Mouse (Mus musculus): ENCODE measurements around the gene Zfp787. TPM values are rescaled to one million over a fixed set of nuclear protein-coding genes. Genes with fewer than 3 reads are reported as not detected.
"Not testable (repeated sequence)": the region's sequence is repeated elsewhere in the genome, so short reads cannot be mapped to it uniquely, and the experiment has no call there.

Zfp787 gene
- polyA plus RNA-seq, 1 experiment from 2014 or later = 41.2 TPM

DNA sequence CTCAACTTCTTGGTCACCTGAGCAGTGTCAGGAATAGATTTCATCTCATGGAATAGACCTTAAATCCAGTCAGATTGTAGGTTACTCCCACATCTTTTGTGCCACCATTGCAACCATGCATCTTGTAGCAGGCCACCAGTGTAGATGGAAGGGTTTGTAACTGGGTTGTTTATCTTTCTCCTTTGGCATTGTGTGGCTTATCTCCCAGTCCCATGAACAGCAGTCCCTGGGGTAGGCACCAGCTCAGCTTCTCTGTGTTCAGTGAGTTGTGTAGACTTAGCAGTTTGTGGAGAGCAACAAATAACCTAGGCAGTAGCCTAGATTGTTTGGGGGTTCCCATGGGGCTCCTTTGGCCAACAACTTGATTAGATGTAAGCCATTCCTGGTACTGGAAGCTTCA is 27.1 kb upstream of the Zfp787 start:
- Histone ChIP-seq H3K27me3 (ENCODE audit: control insufficient read depth, insufficient read depth, low read length) (no peaks in the 10 kb centered on the region), H3K9me3 (ENCODE audit: control insufficient read depth, low read length) (no peaks in the 10 kb centered on the region), H3K4me2 (replicated peaks; ENCODE audit: low read depth) (no peak overlapping the region), H3K4me1 (replicated peaks; ENCODE audit: control insufficient read depth, insufficient read depth) (no peaks in the 10 kb centered on the region), H3K27ac (replicated peaks) (no peak overlapping the region), H3K36me3 (ENCODE audit: control insufficient read depth, insufficient read depth, low read length) (peaks cover 5% of the 10 kb centered on the region; the same call in 1 of the 2 replicates), H3K9ac (ENCODE audit: low read length) (no peak overlapping the region), H3K4me3 (ENCODE audit: low read depth, low read length) (no peak overlapping the region)
- TF ChIP-seq EP300 (optimal IDR thresholded peaks at IDR 0.05) (no peak), CTCF (IDR thresholded peaks at IDR 0.05; ENCODE audit: low read depth) (no peak)
- no peak for DNase-seq (ENCODE audit: low spot score)
- ATAC-seq (ENCODE audit: low FRiP score, low TSS enrichment) = no peak

DNA sequence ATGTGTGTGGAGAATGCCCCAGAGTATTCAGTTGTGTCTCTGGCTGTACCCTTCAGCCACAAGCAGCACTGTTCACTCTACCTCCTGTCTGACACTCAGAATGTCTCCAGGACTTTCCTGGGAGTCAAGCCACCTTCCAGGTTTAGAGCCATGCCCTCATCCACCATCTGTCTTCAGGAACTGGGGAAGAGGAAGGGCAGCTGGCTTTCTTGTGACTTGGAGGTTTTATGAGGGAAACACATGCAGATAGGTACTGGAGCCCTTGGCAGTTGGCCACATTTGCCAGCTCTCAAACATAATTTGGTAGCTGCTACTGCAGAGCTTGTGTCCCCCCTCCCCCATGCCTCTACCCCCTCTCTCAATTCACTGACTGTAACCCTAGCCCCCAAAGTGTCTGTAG is 23.2 kb upstream of the Zfp787 start:
- Histone ChIP-seq H3K4me1 (replicated peaks; ENCODE audit: control insufficient read depth, insufficient read depth) (no peaks in the 10 kb centered on the region), H3K4me2 (replicated peaks; ENCODE audit: low read depth) (no peak overlapping the region), H3K36me3 (ENCODE audit: control insufficient read depth, insufficient read depth, low read length) (no peaks in the 10 kb centered on the region), H3K9ac (ENCODE audit: low read length) (no peak overlapping the region), H3K27ac (replicated peaks) (no peak overlapping the region), H3K27me3 (ENCODE audit: control insufficient read depth, insufficient read depth, low read length) (no peaks in the 10 kb centered on the region), H3K9me3 (ENCODE audit: control insufficient read depth, low read length) (no peaks in the 10 kb centered on the region), H3K4me3 (ENCODE audit: low read depth, low read length) (no peak overlapping the region)
- TF ChIP-seq CTCF (IDR thresholded peaks at IDR 0.05; ENCODE audit: low read depth) (no peak), EP300 (optimal IDR thresholded peaks at IDR 0.05) (no peak)
- DNase-seq (ENCODE audit: low spot score) (no peak), ATAC-seq (ENCODE audit: low FRiP score, low TSS enrichment) (no peak)

DNA sequence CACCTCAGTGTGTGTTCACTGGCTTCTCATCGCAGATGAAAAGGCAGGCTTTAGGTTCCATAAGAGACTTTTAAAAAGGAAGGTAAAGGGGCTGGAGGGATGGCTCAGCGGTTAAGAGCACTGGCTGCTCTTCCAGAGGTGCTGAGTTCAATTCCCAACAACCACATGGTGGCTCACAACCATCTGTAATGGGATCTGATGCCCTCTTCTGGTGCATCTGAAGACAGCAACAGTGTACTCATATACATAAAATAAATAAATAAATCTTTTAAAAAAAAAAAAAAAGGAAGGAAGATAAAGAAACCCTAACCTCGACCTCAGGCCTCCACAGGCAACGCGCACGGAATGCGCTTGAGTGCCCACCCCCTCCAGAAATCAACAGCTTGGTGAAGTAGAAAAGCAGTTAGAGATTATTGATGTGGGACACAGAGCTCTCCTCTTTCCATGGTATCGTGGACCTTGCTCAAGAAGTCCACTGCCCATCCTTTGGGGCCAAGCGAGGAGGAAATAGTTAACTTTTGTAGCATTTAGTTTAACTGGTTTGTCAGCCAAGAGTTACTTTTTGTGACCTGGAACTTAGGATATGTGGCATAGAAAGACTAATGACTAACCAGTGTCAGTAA is 18.7 kb upstream of the Zfp787 start:
- not testable (repeated sequence) for H3K4me3 ChIP-seq (ENCODE audit: low read depth, low read length); H3K4me1 ChIP-seq (replicated peaks; ENCODE audit: control insufficient read depth, insufficient read depth); H3K9me3 ChIP-seq (ENCODE audit: control insufficient read depth, low read length); H3K27me3 ChIP-seq (ENCODE audit: control insufficient read depth, insufficient read depth, low read length); H3K4me2 ChIP-seq (replicated peaks; ENCODE audit: low read depth); DNase-seq (ENCODE audit: low spot score); H3K36me3 ChIP-seq (ENCODE audit: control insufficient read depth, insufficient read depth, low read length); ATAC-seq (ENCODE audit: low FRiP score, low TSS enrichment); H3K27ac ChIP-seq (replicated peaks); H3K9ac ChIP-seq (ENCODE audit: low read length)
- WGBS = 83% methylated on average over 9 of the region's 9 CpGs
- TF ChIP-seq CTCF (IDR thresholded peaks at IDR 0.05; ENCODE audit: low read depth) = peak; percentile 50

DNA sequence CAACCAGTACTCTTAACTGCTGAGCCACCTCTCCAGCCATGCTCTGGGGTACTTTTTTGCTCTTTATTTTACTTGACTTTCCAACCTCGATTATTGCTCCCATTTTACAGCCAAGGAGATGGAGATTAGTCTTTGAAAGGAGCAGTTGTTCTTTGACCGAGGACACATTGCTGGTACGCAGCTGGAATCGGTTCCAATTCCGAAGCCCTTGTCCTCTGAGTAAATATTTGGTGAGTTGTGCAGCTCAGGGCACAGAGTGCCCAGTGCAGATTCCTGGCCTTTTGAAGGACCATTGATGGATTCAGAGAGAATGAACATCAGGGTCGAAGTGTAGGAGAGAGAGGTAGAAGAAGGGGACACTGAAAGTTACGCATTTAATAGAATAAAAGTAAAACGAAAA is 18.1 kb upstream of the Zfp787 start:
- H3K9ac ChIP-seq (ENCODE audit: low read length) = no peak overlapping the region
- no peaks in the 10 kb centered on the region for H3K9me3 ChIP-seq (ENCODE audit: control insufficient read depth, low read length)
- no peaks in the 10 kb centered on the region for H3K4me1 ChIP-seq (replicated peaks; ENCODE audit: control insufficient read depth, insufficient read depth)
- no peak overlapping the region for H3K4me2 ChIP-seq (replicated peaks; ENCODE audit: low read depth)
- no peak for ATAC-seq (ENCODE audit: low FRiP score, low TSS enrichment)
- H3K36me3 ChIP-seq (ENCODE audit: control insufficient read depth, insufficient read depth, low read length) = no peaks in the 10 kb centered on the region
- no peak overlapping the region for H3K27ac ChIP-seq (replicated peaks)
- no peak overlapping the region for H3K4me3 ChIP-seq (ENCODE audit: low read depth, low read length)
- TF ChIP-seq CTCF (IDR thresholded peaks at IDR 0.05; ENCODE audit: low read depth) = no peak
- no peak for TF ChIP-seq EP300 (optimal IDR thresholded peaks at IDR 0.05)
- DNase-seq (ENCODE audit: low spot score) = no peak
- H3K27me3 ChIP-seq (ENCODE audit: control insufficient read depth, insufficient read depth, low read length) = no peaks in the 10 kb centered on the region
- WGBS = 74% methylated on average over 8 of the region's 8 CpGs

DNA sequence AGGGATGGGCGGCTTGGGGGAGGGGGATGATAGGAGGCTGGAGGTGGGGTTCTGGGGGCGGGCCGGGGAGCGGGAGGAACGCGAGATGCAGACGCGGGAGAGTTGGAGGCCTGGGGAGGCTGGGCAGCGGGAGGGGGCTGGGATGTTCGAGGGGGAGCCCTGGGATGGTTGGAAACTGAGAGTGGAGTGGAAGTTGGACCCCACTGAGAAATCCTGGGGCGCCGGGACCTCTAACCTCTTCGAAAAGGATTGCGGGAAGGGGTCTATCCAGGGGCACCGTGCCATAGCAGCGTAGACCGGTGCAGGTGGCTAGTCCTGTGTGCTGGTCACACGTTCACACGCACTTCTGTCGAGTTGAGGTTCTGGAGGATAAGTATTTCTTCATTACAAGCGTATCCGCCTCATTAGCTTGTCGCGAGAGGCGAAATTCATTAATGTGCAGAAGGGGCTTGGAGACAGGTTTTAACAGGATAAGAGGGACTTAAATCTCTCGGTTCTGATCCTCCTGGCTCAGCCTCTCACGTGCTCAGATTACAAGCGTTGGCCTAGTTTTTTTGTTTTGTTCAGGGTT is 17.0 kb upstream of the Zfp787 start:
- no peak for TF ChIP-seq CTCF (IDR thresholded peaks at IDR 0.05; ENCODE audit: low read depth)
- no peak for TF ChIP-seq EP300 (optimal IDR thresholded peaks at IDR 0.05)
- WGBS = under 1% methylated on average over 26 of the region's 28 CpGs
- H3K4me2 ChIP-seq (replicated peaks; ENCODE audit: low read depth) = peak overlapping the region; percentile 79
- peak overlapping the region; percentile 49 for H3K4me3 ChIP-seq (ENCODE audit: low read depth, low read length)
- ATAC-seq (ENCODE audit: low FRiP score, low TSS enrichment) = peak; percentile 16; the same call in 1 of the 2 replicates
- H3K27me3 ChIP-seq (ENCODE audit: control insufficient read depth, insufficient read depth, low read length) = no peaks in the 10 kb centered on the region
- no peak for DNase-seq (ENCODE audit: low spot score)
- peak overlapping the region; percentile 59 for H3K9ac ChIP-seq (ENCODE audit: low read length)
- H3K9me3 ChIP-seq (ENCODE audit: control insufficient read depth, low read length) = no peaks in the 10 kb centered on the region
- H3K36me3 ChIP-seq (ENCODE audit: control insufficient read depth, insufficient read depth, low read length) = no peaks in the 10 kb centered on the region
- no peaks in the 10 kb centered on the region for H3K4me1 ChIP-seq (replicated peaks; ENCODE audit: control insufficient read depth, insufficient read depth)
- H3K27ac ChIP-seq (replicated peaks) = peak overlapping the region; percentile 61

DNA sequence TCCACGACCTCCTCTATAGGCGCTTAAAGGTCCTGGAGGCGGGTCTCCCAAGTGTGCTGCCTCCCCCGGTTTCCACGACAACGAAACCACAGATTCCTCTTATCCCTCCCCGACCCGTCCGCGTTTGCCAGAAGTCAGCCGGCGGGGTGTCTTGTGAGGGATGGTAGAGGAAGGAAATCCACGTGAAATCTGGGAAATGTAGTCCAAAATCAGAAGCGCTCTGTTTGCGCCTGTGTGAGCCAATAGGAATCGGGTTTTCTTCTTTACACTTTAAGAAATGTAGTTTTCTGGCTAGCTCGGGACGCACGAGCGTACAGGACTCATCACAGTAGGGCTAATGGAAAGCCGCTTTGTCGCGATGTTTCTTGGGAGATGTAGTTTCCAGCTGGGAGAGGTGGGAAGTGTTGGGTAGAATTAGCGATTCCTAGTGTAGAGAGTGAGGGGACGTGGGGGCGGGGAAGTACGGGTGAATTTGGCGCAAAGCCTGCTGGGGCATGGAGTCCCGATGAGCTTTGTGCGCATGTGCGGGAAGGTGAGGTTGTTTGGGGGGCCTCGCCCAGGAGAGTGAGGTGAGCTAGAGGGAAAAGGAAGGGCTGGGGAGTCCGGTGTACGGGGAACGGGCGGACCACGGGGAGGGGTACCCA is 16.3 kb upstream of the Zfp787 start, which contains the start of gene Zfp444:
Gene Zfp444 (plus strand): TSS at position 221 of the 644 bp plus-strand sequence.
- Histone ChIP-seq H3K4me3 (ENCODE audit: low read depth, low read length) (peak within 1 kb of the TSS; percentile 49), H3K27me3 (ENCODE audit: control insufficient read depth, insufficient read depth, low read length) (no peaks in the 10 kb centered on the region), H3K9ac (ENCODE audit: low read length) (peak within 1 kb of the TSS; percentile 59), H3K36me3 (ENCODE audit: control insufficient read depth, insufficient read depth, low read length) (no peaks in the 10 kb centered on the region), H3K4me1 (replicated peaks; ENCODE audit: control insufficient read depth, insufficient read depth) (no peaks in the 10 kb centered on the region), H3K27ac (replicated peaks) (peak within 1 kb of the TSS; percentile 61), H3K4me2 (replicated peaks; ENCODE audit: low read depth) (peak within 1 kb of the TSS; percentile 79), H3K9me3 (ENCODE audit: control insufficient read depth, low read length) (no peaks in the 10 kb centered on the region)
- ATAC-seq (ENCODE audit: low FRiP score, low TSS enrichment) (peak; percentile 95), DNase-seq (ENCODE audit: low spot score) (peak; percentile 98)
- 1% methylated on average over 37 of the region's 37 CpGs for WGBS
- TF ChIP-seq EP300 (optimal IDR thresholded peaks at IDR 0.05) = no peak
- TF ChIP-seq CTCF (IDR thresholded peaks at IDR 0.05; ENCODE audit: low read depth) = no peak

Data from stomach, postnatal 0 days (tissue).